Mouse (Mus musculus): ENCODE data around the gene Tmem8.
"Not testable (repeated sequence)": the region's sequence is repeated elsewhere in the genome, so short reads cannot be mapped to it uniquely, and the experiment has no call there.

The Tmem8 gene

GRCm38 (mm10) chr17:26111722-26112121 is 1.4 kb upstream of the Tmem8 start:
- DNase-seq (ENCODE audit: low spot score) = no peak

- no peak for DNase-seq (ENCODE audit: low spot score)
Observed at GRCm38 (mm10) chr17:26112751-26113150, 348 bp upstream of the Tmem8 start.

DNA sequence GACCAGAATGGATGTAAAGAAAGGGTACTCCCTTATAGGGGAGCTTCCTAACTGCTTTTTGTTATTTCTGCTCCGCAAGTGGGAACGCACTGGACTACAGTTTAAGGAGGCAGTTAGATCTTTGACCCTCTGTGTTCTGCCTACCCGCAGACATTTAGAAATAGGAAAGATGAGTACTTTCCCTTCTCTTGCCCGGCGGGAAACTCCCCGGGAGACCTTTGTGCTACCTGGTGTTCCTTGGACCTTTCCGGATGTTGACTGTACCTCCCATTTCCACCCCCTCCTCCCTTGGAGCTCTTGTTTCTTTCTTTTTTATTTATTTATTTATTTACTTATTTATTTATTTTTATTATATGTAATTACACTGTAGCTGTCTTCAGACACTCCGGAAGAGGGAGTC is 962 bp downstream of the Tmem8 start:
- DNase-seq (ENCODE audit: low spot score) = no peak

GRCm38 (mm10) chr17:26114461-26114860 is 1.4 kb downstream of the Tmem8 start:
- not testable (repeated sequence) for DNase-seq (ENCODE audit: low spot score)

- DNase-seq (ENCODE audit: low spot score) = no peak
Observed at GRCm38 (mm10) chr17:26115205-26115898, 2.3 kb downstream of the Tmem8 start.

GRCm38 (mm10) chr17:26115956-26116487 is 2.9 kb downstream of the Tmem8 start:
- no peak for DNase-seq (ENCODE audit: low spot score)

DNA sequence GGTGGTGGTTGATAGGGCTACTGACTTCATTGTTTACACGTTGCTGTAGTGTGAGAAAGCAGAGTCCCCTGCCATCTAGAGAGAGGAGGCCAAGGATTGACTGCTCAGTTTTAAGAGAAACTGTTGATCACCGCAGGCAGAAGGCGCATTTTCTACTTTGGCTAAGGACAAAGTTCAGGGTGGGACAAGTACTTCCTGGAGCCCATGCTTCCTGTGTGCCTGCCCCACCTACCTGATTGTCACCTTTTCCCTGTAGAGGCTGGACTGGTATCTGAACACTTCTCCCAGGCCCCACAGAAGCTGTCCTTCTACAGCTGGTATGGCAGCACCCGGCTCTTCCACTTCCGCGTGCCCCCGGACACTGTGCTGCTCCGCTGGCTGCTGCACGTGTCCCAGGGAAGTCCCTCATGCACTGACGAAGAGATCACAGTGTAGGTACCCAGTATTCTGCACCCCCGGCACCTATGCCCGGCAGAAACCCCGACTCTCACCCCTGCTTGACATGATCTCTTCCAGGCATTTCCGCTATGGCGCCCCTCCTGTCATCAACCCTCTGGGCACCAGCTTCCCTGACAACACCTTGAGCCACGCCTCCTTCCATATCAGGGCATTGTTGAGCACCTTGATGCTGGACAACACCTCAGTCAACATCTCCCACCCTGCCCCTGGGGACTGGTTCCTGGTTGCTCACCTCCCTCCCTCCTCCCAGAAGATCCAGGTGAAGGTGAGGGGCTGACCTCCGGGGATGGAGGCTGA is 3.6 kb downstream of the Tmem8 start:
- DNase-seq (ENCODE audit: low spot score) = no peak

DNA sequence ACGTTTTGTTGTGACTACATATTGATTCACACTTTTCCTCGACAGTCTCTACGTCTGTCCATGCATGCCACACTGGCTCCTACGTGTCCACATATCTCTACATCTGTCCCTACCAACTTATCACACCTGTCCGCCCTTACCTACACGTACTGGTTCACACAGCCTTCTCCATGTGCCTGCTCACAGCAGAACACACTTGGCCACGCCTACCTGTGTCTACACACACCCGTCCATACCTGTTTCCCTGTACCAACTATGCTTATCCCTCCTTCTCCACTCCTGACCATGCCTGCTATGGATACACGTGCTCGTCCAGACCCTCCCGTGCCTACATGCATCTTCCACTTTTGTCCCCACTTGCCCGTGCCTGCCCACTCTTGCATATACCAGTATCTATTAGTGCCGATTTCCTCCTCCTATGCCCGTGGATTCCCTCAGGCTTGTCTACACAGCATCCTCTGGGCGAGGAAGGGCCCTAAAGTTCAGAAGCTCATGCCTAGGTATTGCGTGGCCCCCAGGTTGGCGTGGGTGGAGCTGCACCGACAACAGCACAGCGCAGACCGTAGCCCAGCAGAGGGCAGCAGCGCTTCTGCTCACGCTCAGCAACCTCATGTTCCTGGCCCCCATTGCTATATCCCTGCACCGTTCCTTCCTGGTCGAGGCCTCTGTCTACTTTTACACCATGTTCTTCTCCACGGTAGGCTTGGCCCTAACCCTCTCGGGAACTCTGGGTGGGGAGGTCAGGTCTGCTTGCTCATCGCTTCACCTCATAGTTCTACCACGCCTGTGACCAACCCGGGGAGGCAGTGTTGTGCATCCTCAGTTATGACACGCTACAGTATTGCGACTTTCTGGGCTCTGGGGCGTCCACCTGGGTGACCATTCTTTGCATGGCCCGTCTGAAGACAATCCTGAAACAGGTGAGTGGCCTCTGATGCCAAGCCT is 6.9 kb downstream of the Tmem8 start:
- DNase-seq (ENCODE audit: low spot score) = peak; percentile 65

DNA sequence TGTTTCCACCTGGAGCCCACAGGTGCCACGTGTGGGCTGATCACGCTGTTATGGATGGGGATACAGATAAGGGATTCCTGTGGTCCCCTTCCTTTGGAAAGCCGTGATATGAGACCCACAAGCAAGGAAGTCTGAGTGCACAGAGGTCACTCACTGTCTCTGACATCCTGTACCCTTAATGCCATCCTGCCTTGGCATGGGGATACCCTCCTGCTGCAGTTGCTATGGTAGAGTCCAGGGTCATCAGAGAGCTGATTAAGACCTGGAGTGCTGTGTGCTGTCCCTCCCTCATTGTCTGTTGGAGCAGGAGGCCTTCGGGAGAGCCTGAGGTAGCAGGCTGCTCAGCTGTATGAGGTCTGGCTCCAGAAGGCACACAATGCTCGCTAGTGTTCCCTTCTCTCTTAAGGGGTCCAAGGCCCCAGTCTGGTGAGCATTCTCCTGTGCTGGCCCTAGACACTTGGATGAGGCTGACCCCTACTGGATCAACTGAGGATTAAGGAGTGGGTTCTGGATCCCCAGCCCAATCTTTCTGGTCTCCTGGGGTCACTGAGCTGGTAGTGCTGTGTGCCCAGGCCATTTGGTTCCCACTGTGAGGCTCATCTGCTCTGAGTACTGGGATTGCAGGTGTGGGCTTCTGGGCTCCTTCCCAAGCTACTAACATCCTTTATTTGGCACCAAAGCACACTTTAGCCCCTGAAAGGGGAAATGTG is 9.5 kb downstream of the Tmem8 start:
- DNase-seq (ENCODE audit: low spot score) = no peak

- peak; percentile 94 for DNase-seq (ENCODE audit: low spot score)
Observed at GRCm38 (mm10) chr17:26123267-26123684, 10.2 kb downstream of the Tmem8 start, which contains the start of gene Mrpl28. Mrpl28 (plus strand) TSS chr17:26123500.

DNA sequence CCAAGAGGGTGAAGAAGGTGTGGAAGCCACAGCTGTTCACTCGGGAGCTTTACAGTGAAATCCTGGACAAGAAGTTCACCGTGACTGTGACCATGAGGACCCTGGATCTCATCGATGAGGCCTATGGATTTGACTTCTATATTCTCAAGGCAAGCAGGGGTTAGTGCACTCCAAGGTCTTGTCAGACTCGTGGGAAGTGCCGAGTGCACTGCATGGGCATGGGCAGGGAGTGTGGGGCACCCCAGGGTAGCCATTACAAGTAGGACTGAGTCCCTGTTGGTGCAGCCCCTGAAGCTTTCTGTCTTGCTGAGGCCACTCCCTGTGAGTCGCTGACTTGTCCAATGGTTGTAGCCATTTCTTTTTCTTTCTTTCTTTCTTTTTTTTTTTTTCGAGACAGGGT is 11.5 kb downstream of the Tmem8 start:
- DNase-seq (ENCODE audit: low spot score) = no peak

- DNase-seq (ENCODE audit: low spot score) = no peak
Observed at GRCm38 (mm10) chr17:26125226-26125625, 12.1 kb downstream of the Tmem8 start.

GRCm38 (mm10) chr17:26131062-26131732 is 18.1 kb downstream of the Tmem8 start:
- DNase-seq (ENCODE audit: low spot score) = no peak

DNA sequence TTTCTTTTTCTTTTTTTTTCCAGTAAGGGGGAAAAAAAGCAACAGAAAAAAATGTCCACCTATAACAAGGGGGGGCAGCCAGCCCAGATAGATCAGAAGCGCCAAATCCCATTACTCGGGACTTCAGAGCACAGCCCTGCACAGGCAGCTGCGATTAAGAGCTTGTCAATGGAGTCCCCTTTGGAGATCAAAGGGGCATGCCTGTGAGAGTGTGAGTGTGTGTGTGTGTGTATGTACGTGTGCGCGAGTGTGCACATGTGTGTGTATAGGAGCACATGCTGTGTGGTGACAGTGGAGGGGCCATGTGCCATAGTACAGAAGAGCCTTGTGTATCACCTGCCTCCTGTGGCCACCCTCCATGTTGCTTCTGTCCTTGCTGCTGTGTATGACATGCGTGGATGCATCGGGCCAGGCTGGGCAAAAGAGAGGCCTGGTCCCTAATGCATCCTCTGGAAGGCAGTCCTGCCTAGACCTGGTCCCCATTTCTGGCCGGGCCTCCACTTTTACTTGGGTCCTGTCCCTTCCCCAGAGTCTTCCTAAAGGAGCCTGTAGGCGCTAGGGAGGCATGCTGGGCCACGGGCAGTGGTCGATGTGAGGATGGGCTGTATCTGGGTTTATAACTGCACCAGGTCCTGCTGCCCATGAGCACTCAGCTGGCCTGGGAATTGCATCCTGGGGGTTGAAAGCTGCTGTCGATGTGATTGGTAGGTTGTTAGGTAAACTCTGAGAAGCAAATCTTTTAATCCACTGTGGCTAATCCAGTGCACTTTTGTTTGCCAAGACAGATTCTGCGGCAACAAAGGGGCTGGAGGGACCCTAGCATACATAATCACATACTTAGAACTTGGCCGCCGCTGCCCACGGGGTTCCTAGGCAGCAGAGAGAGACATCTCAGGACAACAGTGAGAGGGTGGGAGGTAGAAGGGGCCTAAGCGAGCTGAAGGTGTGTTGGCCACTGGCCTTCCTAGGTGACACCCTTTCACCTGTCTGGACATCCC is 19.1 kb downstream of the Tmem8 start:
- no peak for DNase-seq (ENCODE audit: low spot score)

DNA sequence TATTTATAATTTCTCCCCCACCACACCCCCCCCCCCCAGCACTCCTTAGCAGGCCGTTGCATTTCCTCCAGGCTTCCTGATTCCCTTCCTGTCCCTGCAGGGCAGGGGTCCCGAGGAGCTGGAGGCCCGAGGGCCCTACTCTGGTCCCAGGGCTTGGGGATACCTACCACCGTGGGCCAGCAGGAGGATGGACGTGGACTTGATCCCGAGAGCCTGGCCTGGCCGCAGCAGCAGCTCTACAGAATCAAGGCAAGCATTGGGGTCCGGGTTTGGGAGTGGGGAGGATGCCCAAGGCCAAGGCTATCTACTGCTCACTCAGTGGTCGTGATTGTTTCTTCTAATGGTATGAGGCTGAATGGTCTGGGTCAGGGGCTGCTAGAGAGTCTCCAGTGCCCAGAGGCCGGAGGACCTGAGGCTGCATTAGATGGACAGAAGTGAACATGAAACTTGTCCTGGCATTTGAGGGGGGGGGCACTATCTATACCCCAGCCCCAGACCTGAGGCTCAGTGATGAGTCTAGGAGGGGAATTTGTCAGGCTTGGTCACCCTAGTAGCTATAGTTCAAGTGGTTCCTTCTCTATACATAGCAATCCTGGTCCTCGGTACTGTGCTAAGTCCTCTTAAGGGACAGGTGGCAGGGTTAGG is 24.1 kb downstream of the Tmem8 start:
- DNase-seq (ENCODE audit: low spot score) = no peak

DNA sequence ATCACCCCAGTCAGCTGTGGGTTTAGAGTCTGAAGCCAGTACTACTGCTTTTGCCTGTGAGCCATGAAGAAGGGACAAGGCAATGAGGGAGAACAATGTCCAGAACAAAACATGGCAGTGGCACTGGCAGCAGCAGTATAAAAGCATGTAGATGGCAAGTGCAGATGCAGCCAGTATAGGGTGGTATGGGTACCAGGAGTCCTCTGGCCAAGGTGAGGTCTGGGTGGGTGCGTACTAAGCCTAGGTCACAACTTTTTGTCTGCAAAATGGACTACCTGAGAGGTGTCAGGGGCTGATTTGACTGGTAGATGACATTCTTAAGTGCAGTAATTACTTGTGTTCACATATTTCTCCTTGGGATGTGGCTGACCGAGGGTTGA is 24.6 kb downstream of the Tmem8 start:
- no peak for DNase-seq (ENCODE audit: low spot score)

- peak; percentile 93 for DNase-seq (ENCODE audit: low spot score)
Observed at GRCm38 (mm10) chr17:26138239-26138836, 25.2 kb downstream of the Tmem8 start, which contains the start of gene Axin1. Axin1 (plus strand) TSS chr17:26138688.

DNA sequence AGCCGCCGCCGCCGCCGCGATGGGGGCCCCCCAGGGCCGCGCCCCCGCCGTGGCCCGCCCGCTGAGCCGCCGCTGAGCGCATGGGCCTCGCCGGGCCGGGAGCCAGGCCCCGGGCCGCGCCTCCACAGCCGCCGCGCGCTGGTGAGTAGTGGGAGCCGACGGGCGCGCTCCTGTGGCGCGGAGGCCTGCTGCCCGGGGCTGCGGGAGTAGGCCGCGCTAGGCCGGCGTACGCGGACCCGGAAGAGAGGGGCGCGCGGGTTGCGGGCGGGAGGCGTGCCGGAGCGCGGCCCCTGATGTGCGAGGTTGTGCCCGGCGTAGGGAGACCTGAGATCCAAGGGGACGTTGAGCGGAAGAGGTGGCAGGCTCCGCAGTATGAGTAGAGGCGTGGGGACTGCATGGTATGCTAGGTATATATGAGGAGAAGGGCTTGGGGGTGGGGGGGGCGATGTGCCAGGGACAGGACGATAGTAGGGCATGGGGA is 25.8 kb downstream of the Tmem8 start:
- DNase-seq (ENCODE audit: low spot score) = peak; percentile 42
